Mouse (Mus musculus): ENCODE results near the gene Vps26c. TPM values are rescaled to one million over a fixed set of nuclear protein-coding genes. Genes with fewer than 3 reads are reported as not detected.
A peak's percentile ranks its signal among the peaks of the same experiment; 100 is the strongest.

Vps26c gene
- total RNA-seq, 2 experiments from 2014 or later, result 26.7 to 27.8 TPM

GRCm38 (mm10) chr16:94555346-94555745 is 28.7 kb upstream of the Vps26c start:
- intact Hi-C loops (cut with DNase I), result no loop called here

GRCm38 (mm10) chr16:94551934-94552333 is 25.3 kb upstream of the Vps26c start:
- intact Hi-C loops (cut with DNase I), result no loop called here
- peak; percentile 39 to 68 for DNase-seq

More at GRCm38 (mm10) chr16:94555346-94555745, 28.7 kb upstream of the Vps26c start:
- DNase-seq, result no peak

- no peak for DNase-seq
- intact Hi-C loops (cut with DNase I), result no loop called here
Measured at GRCm38 (mm10) chr16:94549813-94550212, 23.2 kb upstream of the Vps26c start.

GRCm38 (mm10) chr16:94545781-94546562 is 19.3 kb upstream of the Vps26c start:
- intact Hi-C loops (cut with DNase I), result no loop called here
- no peak for DNase-seq

GRCm38 (mm10) chr16:94544540-94545105 is 18.0 kb upstream of the Vps26c start:
- intact Hi-C loops (cut with DNase I), result no loop called here
- DNase-seq, result peak in 1 of 2 experiments; percentile 26

- no peak for DNase-seq
- intact Hi-C loops (cut with DNase I), result no loop called here
Measured at GRCm38 (mm10) chr16:94542898-94543297, 16.3 kb upstream of the Vps26c start.

GRCm38 (mm10) chr16:94540140-94540539 is 13.5 kb upstream of the Vps26c start:
- intact Hi-C loops (cut with DNase I), result no loop called here
- no peak for DNase-seq

GRCm38 (mm10) chr16:94537159-94537527 is 10.5 kb upstream of the Vps26c start:
- DNase-seq, result peak; percentile 32 to 57
- intact Hi-C loops (cut with DNase I), result no loop called here

GRCm38 (mm10) chr16:94536417-94537158 is 10.0 kb upstream of the Vps26c start:
- intact Hi-C loops (cut with DNase I), result no loop called here

GRCm38 (mm10) chr16:94535716-94536115 is 9.1 kb upstream of the Vps26c start:
- no peak for DNase-seq
- intact Hi-C loops (cut with DNase I), result no loop called here

More at GRCm38 (mm10) chr16:94536417-94537158, 10.0 kb upstream of the Vps26c start:
- DNase-seq, result peak; percentile 56 to 78

- DNase-seq, result peak in 1 of 2 experiments; percentile 49
- intact Hi-C loops (cut with DNase I), result no loop called here
Measured at GRCm38 (mm10) chr16:94533679-94534078, 7.0 kb upstream of the Vps26c start.

- intact Hi-C loops (cut with DNase I), result no loop called here
- DNase-seq, result no peak
Measured at GRCm38 (mm10) chr16:94531268-94531667, 4.6 kb upstream of the Vps26c start.

GRCm38 (mm10) chr16:94527546-94527945 is 916 bp upstream of the Vps26c start:
- intact Hi-C loops (cut with DNase I), result loop anchor here (5.0 kb wide), 1 partner anchor 90 kb away; no protein-coding TSS in a partner anchor

GRCm38 (mm10) chr16:94527152-94527534 is 513 bp upstream of the Vps26c start:
- intact Hi-C loops (cut with DNase I), result loop anchor here (5.0 kb wide), 1 partner anchor 90 kb away; no protein-coding TSS in a partner anchor
- no peak for DNase-seq

More at GRCm38 (mm10) chr16:94527546-94527945, 916 bp upstream of the Vps26c start:
- DNase-seq, result no peak

GRCm38 (mm10) chr16:94525955-94526343 is 681 bp downstream of the Vps26c start:
- no peak for DNase-seq
- intact Hi-C loops (cut with DNase I), result loop anchor here (1.0 to 5.0 kb wide), 2 partner anchors 43 to 91 kb away; no protein-coding TSS in a partner anchor

- intact Hi-C loops (cut with DNase I), result loop anchor here (5.0 kb wide), 1 partner anchor 93 kb away; no protein-coding TSS in a partner anchor
- no peak for DNase-seq
Measured at GRCm38 (mm10) chr16:94524691-94525090, 1.9 kb downstream of the Vps26c start.

GRCm38 (mm10) chr16:94523594-94524377 is 2.8 kb downstream of the Vps26c start:
- DNase-seq, result no peak
- intact Hi-C loops (cut with DNase I), result no loop called here

- intact Hi-C loops (cut with DNase I), result no loop called here
- DNase-seq, result peak; percentile 59 to 70
Measured at GRCm38 (mm10) chr16:94519028-94519427, 7.6 kb downstream of the Vps26c start.

- intact Hi-C loops (cut with DNase I), result no loop called here
- DNase-seq, result no peak
Measured at GRCm38 (mm10) chr16:94517606-94518005, 9.0 kb downstream of the Vps26c start.

- DNase-seq, result no peak
- intact Hi-C loops (cut with DNase I), result no loop called here
Measured at GRCm38 (mm10) chr16:94509983-94510382, 16.6 kb downstream of the Vps26c start.
